Mouse (Mus musculus): ENCODE measurements around the gene St8sia4.

GRCm38 (mm10) chr1:95644292-95644691 is 23.1 kb downstream of the St8sia4 start:
- TF ChIP-seq GATA1 (IDR thresholded peaks at IDR 0.05; ENCODE audit: low read length): no peak
- no peak for TF ChIP-seq TAL1 (IDR thresholded peaks at IDR 0.05; ENCODE audit: low read length)
